Mouse (Mus musculus) mesoderm, embryonic 11.5 days (tissue): Measurements from ENCODE around the gene P2rx6.

ENCODE experiments used
- DNase-seq: peaks from one replicate; pipeline ENCODE4 v3.0.0-alpha.2; 2012; ENCODE audit warnings: low read depth, low spot score

P2rx6 gene

DNA sequence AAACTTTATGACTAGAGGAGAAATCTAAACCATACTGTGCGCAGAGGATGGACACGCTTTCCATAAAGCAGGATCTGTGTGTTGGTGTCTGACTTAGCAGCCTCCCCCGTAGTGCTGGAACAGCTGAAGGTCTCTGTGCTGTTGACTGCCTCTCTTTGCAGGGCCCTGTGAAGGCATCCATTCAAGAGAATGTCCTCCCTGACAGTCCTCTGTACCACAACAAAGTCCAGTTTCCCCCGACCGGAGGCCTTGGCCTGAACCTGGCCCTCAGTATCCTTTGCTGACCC, 64.5 kb downstream of the P2rx6 start:
- DNase-seq = no peak
